Mouse (Mus musculus) ZHBTc4 (cell line): ENCODE data around the gene St6galnac3.
"Not testable (repeated sequence)": the region's sequence is repeated elsewhere in the genome, so short reads cannot be mapped to it uniquely, and the experiment has no call there.

Experiments used
- DNase-seq: peaks from one replicate; pipeline ENCODE4 v3.0.0-alpha.2; 2011; ENCODE audit warnings: low read depth, low spot score

The St6galnac3 gene

DNA sequence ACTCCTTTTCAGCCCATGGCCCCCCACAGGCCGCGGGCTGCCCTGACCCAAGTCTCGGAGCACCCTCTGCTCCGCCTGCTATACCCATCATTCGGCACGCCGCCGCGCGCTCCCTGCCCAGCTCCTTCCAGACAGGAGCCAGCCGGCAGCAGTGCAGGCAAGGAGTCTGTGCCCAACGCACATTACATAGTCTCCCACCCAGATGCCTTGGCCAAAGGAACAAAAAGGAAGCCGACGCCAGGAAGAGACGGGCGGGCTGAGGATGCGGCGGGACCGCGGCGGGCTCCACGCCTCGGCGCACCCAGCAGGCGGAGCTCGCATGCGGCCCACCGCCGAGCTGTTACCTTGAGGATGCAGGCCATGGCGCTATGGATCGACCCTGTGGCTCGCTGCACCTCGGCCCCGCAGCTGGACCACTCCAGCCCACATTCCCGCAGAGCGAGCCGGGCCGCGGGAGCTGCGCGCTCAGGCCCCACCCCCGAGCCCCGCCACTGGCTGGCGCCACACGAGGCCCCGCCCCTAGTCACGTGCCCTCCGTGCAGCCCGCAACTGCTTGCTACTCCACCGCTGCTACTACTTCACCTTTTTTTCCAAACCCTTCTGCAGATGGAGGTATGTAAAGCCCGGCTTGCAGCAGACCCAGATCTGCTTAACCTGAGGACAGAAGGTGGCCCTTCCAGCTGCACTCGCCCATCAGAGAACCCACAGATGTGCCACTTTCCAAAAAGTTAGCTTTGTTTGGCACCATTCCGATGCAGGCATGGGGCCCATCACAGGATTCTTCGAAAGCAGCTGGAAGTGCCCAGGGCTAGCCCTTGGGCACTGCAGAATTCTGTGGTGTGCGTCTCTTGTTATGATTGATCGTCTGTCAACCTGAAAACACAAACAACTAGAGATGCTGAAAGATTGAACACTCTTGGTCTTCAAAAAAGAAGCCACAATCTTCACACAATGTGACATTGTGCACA is at the start of gene St6galnac3:
TSS of gene St6galnac3 (minus strand) at position 474 of the 968 bp plus-strand sequence.
- peak; percentile 94 for DNase-seq

- no peak for DNase-seq
These were observed 49.6 kb upstream of the St6galnac3 start for GRCm38 (mm10) chr3:153774568-153774967.

DNA sequence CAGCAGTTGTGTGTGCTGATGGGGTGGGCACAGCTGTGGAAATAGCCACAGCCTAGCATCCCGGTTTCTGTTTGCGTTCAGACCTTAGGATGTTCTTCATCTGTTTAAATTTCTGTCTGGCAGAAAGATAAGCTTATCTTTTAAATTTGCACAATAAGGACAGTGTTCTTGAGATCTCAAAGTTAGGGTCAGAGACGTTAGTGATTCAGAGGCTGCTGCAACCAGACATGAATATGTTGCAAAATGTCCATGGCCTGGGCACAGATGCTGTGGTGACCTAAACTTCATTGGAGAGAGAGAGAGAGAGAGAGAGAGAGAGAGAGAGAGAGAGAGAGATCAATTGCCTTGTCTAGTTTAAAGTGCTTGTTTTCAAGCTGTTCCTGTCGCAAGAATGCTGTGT is 46.5 kb upstream of the St6galnac3 start:
- DNase-seq = no peak

DNA sequence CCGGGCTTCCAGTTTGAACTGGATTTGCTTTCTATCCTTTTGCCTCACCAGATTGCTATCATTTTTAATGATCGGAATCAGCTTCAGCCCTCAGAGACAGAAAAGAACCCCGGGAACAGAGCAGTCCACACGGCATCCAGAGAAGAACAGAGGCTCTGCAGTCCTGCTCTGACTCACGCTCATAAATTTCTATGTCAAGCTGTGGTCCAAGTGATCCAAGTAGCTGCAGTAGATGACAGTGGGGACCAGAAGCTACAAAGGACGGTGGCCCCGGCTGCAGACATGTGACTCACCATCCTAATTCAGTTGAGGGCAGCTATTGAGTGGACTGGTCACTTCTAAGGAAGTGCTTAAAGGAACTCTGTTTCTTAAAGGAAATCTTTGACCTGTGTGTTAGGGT is 45.6 kb upstream of the St6galnac3 start:
- no peak for DNase-seq

DNA sequence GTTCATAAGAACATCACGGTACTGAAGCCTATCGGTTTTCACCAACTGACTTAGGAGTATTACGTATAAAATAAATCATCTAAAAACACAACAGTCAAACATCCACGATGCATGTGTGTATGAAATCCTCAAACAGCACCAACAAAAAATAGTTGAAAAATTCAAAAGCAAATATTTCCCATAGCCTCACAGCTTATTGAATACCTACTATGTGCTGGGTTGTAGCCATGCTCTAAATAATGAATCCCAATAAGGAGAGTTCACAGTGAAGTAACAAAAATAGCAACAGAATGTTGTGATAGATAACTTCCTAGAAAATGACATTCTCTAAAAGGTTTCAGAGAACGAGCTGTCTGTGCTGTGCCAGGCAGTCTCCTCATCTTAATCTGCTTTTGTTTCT is 44.2 kb upstream of the St6galnac3 start:
- DNase-seq = no peak

GRCm38 (mm10) chr3:153765171-153765570 is 40.2 kb upstream of the St6galnac3 start:
- no peak for DNase-seq

DNA sequence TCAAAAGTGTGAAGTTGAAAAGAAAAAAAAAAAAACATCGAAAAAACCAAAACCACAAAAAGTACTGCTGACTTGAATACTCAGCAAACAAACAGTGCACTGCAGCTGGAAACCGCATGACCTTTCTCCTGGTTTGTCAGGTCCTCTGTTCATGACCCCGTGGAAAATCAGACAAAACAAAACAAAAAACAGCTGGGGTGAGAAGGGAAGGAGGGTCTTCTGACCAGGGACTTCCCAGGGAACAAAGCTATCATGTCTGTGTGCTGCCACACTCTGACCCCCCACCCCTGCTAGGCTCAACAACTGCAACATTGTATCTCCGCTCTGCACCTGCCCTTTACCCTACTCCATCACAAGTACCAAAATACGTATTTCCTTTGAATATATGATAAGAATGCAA is 39.8 kb upstream of the St6galnac3 start:
- no peak for DNase-seq

- no peak for DNase-seq
These were observed 36.2 kb upstream of the St6galnac3 start for GRCm38 (mm10) chr3:153761171-153761570.

GRCm38 (mm10) chr3:153759269-153759668 is 34.3 kb upstream of the St6galnac3 start:
- DNase-seq = no peak

DNA sequence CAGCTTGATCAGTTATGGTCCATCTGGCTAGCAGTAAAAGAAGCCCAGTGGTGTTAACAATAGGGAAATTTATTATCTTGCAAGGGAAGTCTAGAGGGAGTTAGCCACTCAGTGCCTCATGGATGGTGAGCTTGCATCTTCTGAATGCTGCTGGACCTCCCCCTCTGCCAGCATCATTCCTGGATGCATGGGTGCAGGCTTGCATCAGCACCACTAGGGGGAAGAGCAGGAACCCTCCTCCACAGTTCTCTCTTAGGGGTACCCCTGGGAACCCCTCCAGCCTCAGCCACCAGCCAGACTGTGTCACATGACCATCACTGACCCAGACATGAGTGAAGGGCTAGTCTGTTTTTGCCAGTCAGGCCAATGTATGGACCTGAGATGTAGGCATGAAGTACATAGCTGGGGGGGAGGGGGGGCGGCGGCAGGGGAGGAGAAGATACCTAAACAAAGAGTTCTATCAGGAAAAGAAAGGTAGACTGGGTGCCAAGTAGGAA is 31.6 kb upstream of the St6galnac3 start:
- DNase-seq = no peak

- not testable (repeated sequence) for DNase-seq
These were observed 30.9 kb upstream of the St6galnac3 start for GRCm38 (mm10) chr3:153755785-153756326.

- no peak for DNase-seq
These were observed 26.5 kb upstream of the St6galnac3 start for GRCm38 (mm10) chr3:153751435-153751834.

- DNase-seq = no peak
These were observed 24.4 kb upstream of the St6galnac3 start for GRCm38 (mm10) chr3:153749359-153749758.

- no peak for DNase-seq
These were observed 23.3 kb upstream of the St6galnac3 start for GRCm38 (mm10) chr3:153748293-153748692.

GRCm38 (mm10) chr3:153745099-153745498 is 20.1 kb upstream of the St6galnac3 start:
- DNase-seq = no peak

GRCm38 (mm10) chr3:153744447-153744846 is 19.5 kb upstream of the St6galnac3 start:
- DNase-seq = no peak

GRCm38 (mm10) chr3:153741800-153742199 is 16.8 kb upstream of the St6galnac3 start:
- DNase-seq = no peak

- no peak for DNase-seq
These were observed 14.4 kb upstream of the St6galnac3 start for GRCm38 (mm10) chr3:153739351-153739750.

DNA sequence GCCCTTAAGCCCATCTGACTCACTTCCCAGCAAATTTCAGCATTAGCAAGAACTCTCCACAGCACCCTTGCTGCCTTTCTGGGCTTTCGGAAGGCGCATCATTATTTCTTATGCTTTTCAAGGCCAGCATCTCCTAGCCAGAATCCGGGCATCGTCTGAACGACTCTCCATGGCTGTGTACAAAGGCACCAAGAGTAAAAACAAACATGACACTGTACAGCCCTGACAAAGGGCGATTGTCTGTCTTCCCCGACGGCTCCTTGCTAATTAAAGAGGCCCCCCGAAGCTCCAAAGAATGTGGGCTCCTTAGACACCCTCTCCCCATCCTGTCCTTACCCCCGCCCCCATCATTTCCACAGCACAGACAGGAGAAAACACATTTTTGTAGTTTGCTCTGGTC is 13.4 kb upstream of the St6galnac3 start:
- DNase-seq = no peak

- no peak for DNase-seq
These were observed 11.8 kb upstream of the St6galnac3 start for GRCm38 (mm10) chr3:153736756-153737280.

DNA sequence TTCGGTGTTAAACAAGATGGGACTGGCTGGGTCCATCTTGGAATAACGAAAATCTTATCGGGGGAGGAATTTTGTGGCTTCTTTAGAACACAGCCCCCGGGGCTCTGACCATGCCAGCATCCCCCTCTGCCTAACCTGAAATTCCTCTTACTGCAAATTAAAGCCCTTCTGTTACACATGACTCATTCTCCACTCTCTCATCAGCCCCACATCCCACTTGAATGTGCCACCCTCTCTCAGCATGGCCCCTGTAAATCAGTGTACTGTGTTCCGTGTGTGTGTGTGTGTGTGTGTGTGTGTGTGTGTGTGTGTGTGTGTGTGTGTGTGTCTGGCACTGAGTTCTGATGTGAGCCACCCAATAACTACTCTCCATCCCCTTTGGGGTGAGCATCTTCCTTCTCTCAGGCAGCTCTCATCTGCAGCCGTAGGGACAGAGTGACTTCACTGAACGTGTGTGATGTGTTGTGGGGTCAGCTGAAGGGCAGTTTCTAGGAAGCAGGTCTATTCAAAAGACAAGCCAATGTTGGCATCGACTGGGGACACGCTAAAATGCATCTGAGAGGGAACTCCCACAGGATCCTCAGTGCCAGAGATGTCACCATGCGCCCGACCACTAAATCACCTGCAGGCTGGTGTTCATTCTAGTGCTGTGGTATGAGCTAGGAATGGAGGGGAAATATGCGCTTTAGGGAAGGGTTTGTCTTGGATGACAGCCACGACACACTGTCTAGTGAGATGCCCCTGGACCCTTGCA is 11.0 kb upstream of the St6galnac3 start:
- DNase-seq = no peak

DNA sequence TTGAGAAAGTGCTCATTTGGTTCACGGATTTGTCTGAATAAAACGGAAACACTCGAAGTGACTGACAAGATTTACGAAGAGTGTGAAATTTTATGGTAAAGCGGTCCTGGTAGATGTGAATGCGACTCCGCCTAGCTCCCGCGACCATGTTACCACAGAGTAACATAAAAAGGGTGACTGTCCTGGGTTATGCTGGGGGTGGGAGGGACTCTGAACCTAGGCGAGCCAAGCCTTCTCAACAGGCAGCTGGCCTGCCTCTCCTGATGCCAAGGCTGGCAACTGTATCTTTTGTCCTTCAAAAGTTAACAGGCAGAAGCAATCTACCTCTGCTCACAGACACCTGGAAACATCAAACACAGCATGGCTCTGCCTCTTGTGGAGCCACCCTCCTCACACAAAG is 9.8 kb upstream of the St6galnac3 start:
- no peak for DNase-seq
